Mouse (Mus musculus): Measurements from ENCODE around the gene Spsb2. TPM values are rescaled to one million over a fixed set of nuclear protein-coding genes. Genes with fewer than 3 reads are reported as not detected.

Spsb2 gene
- 1.9 and 5.1 TPM in 2 replicates for total RNA-seq (2014; fragmentation: Nextera tagmentation)
- 4.1 and 5.5 TPM in 2 replicates for total RNA-seq (2017)

GRCm38 (mm10) chr6:124808358-124809012 is at the start of gene Spsb2:
Spsb2 (plus strand) TSS chr6:124808661.
- peak; percentile 29 for ATAC-seq (replicated peaks; ENCODE audit: low FRiP score, low TSS enrichment, poor library complexity, severe bottlenecking)

DNA sequence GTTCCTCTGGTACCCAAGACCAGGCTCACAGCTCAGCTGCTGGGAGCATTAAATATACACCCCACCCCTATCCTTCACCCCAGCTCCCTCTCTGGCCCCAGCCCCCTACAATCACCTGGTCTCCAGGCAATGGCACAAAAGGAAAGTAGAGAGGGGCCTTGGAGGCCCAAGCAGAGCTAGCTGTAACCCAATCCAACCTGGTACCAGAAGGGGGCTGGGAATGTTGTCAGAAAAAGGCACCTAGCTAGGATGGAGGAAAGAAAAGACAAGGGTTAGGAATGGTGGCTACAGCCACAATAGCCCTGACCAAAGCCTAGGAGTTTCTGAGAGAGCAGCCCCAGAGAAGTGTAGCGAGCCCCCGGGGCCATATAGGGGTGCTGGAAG is 49.6 kb upstream of the Spsb2 start:
- ATAC-seq (replicated peaks; ENCODE audit: low FRiP score, low TSS enrichment, poor library complexity, severe bottlenecking) = no peak

DNA sequence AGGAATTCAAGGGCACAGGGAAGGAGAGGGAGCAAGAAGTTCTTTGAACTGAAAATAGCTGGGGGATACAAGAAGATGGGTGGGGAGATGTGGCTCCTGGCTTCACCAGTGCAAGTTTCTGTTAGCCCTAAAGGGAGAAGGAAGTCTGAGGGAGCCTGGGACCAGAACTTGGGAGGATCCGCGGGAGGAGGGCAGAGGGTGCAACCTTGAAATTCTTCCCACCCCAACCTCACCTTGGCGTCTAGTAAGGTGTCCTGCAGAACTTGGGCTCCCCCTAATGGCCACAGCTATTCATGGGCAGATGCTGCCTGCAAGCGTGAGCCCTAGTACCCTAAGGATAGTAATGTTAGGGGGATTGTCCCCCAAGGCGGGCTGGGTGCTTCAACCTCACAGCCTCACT is 49.2 kb upstream of the Spsb2 start:
- ATAC-seq (replicated peaks; ENCODE audit: low FRiP score, low TSS enrichment, poor library complexity, severe bottlenecking) = peak; percentile 77

DNA sequence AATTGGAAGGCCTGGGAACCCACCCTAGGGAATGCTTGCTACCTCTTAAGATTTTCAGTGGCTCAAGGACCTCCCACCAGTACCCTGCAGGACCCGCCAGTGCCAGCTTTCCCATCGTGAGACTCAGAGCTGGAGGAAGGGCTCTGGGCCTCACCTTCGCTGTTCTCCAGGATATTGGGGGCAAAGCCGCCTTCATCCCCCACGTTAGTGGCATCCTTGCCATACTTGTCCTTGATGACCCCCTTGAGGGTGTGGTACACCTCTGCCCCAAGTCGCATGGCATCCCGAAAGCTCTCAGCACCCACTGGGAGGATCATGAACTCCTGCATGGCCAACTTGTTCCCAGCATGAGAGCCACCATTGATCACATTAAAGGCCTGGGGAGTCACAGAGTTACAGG is 42.5 kb upstream of the Spsb2 start:
- ATAC-seq (replicated peaks; ENCODE audit: low FRiP score, low TSS enrichment, poor library complexity, severe bottlenecking) = no peak

GRCm38 (mm10) chr6:124767536-124767919 is 40.9 kb upstream of the Spsb2 start:
- ATAC-seq (replicated peaks; ENCODE audit: low FRiP score, low TSS enrichment, poor library complexity, severe bottlenecking) = no peak

DNA sequence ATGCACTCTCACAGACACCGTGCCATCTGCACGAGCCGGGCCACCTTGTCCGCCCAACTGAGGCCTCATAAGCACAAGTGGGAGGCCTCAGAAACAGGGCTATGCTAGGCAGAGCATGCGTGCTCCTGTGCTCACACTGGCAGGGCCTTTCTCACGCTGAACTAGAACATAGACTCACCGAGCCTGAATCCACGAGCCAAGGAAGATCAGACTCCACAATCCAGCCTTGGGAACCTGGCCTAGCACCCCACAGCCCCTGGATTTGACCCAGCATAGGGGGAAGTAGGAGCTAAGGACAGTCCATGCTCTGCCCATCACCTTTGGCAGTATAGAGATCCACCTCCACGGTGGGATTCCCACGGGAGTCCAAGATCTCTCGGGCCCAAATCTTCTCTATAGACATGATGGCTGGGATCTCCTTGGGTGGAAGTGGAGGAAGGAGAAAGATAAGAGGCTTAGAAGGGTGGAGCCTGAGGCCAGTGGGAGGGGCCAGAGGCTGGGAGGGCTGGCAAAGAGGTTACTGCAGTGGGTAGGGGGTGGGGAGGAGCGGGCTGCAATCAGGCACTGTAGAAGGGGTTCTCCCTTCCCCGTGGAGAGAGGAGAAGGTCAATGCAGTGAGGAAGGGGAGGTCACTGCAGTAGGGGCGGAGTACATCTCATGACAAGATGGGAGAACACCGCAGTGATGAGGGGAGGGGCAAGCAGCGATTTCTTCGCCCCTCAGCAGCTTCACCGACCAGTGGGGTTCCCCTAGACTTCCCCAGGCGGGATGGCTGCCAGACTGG is 40.3 kb upstream of the Spsb2 start:
- ATAC-seq (replicated peaks; ENCODE audit: low FRiP score, low TSS enrichment, poor library complexity, severe bottlenecking) = peak; percentile 57

- ATAC-seq (replicated peaks; ENCODE audit: low FRiP score, low TSS enrichment, poor library complexity, severe bottlenecking) = no peak
These were observed 39.8 kb upstream of the Spsb2 start for GRCm38 (mm10) chr6:124768704-124769044.

DNA sequence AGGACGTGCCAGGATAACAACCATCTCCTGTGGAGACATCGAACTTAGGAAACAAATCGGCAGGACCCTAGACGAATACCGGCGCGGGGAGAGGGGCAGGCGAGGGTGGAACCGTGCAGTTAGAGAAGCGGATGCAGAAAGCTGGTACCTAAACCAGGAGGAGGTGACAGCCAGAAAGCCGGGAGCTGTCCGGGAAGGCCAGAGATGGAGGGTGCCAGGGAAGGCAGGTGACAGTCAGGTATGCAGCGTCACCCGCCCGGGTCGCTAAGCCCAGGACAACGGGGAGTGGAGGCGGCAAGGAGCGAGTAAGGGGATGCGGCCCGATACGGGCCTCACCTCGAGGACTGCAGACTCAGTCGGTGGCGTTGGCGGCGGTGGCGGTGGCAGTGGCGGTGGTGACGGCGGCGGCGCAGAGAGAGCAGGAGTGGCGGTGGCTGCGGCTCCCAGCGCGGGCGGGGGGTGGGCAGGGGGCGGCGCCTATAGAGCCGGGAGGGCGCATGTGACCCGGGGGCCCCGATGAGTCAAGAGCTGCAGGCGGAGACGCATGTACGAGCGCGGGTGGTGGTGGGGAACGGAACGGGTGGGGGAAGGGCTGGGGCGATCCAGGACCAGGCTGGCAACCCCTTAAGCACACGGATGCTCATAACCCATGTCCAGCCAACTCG is 39.2 kb upstream of the Spsb2 start, which contains the start of gene Eno2:
Gene Eno2 (minus strand): TSS at position 573 of the 665 bp plus-strand sequence.
- peak; percentile 58 for ATAC-seq (replicated peaks; ENCODE audit: low FRiP score, low TSS enrichment, poor library complexity, severe bottlenecking)

GRCm38 (mm10) chr6:124770013-124770412 is 38.4 kb upstream of the Spsb2 start:
- no peak for ATAC-seq (replicated peaks; ENCODE audit: low FRiP score, low TSS enrichment, poor library complexity, severe bottlenecking)

DNA sequence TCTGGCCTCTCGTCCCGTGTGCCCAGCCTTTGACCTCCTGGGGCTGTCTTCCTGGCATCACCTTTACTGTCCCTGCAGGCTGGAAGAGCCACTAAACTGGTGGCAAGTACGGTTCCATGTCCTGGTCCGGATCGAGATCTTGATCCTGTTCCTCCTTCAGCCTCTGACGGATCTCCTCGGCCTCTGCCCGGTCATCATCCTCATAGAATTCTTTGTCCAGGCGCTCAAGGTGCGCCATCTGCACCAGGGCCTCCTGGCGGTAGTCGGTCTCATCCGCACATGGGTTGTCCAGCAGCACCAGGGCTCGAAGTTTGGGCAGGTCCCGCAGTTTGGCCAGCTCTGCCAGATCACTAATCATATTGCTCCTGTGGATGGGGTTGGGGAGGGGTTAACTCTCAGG is 38.0 kb upstream of the Spsb2 start:
- no peak for ATAC-seq (replicated peaks; ENCODE audit: low FRiP score, low TSS enrichment, poor library complexity, severe bottlenecking)

GRCm38 (mm10) chr6:124779222-124779983 is 29.1 kb upstream of the Spsb2 start, which contains the start of gene Lrrc23:
Lrrc23 (minus strand) TSS chr6:124779727.
- peak; percentile 73 for ATAC-seq (replicated peaks; ENCODE audit: low FRiP score, low TSS enrichment, poor library complexity, severe bottlenecking)

DNA sequence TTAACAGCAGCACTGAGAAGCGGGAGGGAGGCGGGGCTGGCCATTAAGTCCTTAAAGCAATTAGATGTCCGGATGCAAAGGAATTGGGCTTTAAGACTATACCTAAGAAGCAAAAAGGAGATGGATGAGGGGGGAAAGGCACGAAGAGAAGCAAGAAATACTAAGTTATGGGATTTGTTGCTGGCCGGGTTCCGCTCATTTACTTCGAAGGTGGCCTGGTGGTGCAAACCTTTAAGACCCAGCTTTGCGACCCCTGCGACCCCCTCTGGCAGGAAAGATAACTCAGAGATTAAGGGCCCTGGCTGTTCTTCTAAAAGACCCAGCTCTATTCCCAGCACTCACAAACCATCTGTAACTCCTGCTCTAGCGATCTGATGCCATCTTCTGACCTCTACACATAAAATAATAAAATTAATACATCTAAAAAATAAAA is 28.5 kb upstream of the Spsb2 start:
- no peak; the same call in 1 of the 2 replicates for ATAC-seq (replicated peaks; ENCODE audit: low FRiP score, low TSS enrichment, poor library complexity, severe bottlenecking)

- no peak for ATAC-seq (replicated peaks; ENCODE audit: low FRiP score, low TSS enrichment, poor library complexity, severe bottlenecking)
These were observed 27.5 kb upstream of the Spsb2 start for GRCm38 (mm10) chr6:124780917-124781316.

GRCm38 (mm10) chr6:124782436-124782835 is 26.0 kb upstream of the Spsb2 start:
- ATAC-seq (replicated peaks; ENCODE audit: low FRiP score, low TSS enrichment, poor library complexity, severe bottlenecking) = 0 out of 2 replicates have a peak, but pooled peaks have one; percentile 23

- no peak for ATAC-seq (replicated peaks; ENCODE audit: low FRiP score, low TSS enrichment, poor library complexity, severe bottlenecking)
These were observed 21.6 kb upstream of the Spsb2 start for GRCm38 (mm10) chr6:124786756-124787420.

- no peak for ATAC-seq (replicated peaks; ENCODE audit: low FRiP score, low TSS enrichment, poor library complexity, severe bottlenecking)
These were observed 20.7 kb upstream of the Spsb2 start for GRCm38 (mm10) chr6:124787722-124788121.

GRCm38 (mm10) chr6:124789519-124789918 is 18.9 kb upstream of the Spsb2 start:
- no peak for ATAC-seq (replicated peaks; ENCODE audit: low FRiP score, low TSS enrichment, poor library complexity, severe bottlenecking)

DNA sequence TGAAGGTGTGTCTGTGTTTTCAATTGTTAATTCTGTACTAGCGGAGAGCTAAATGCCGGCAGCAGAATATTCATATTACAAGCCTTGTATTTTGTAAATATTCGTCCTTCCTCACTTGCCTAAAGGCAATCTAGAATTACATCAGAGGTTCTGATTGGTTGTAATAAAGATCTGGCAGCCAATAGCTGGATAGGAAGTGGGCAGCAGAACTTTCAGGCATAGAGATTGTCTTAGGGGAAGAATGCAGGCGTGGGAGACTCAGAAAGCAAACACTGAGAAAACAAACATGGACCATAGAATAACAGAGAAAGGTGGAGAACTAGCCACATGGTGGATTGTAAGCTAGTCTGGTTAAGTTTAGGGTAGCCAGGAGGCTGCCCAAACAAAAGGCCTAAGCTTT is 18.3 kb upstream of the Spsb2 start:
- no peak for ATAC-seq (replicated peaks; ENCODE audit: low FRiP score, low TSS enrichment, poor library complexity, severe bottlenecking)

- no peak for ATAC-seq (replicated peaks; ENCODE audit: low FRiP score, low TSS enrichment, poor library complexity, severe bottlenecking)
These were observed 16.6 kb upstream of the Spsb2 start for GRCm38 (mm10) chr6:124791911-124792310.
